Mouse (Mus musculus) spleen, adult 2 months (tissue): Measurements from ENCODE around the gene Cdh5.

Experiments
- CTCF ChIP-seq: fragments of 200-500 bp; IDR thresholded peaks from 2 replicates; pipeline ENCODE4 v1.5.1; 2011; ENCODE audit warnings: mild to moderate bottlenecking, inconsistent platforms; ENCODE audit not compliant: insufficient read depth, insufficient read length, insufficient replicate concordance; ENCODE audit errors: extremely low read depth
- POLR2A ChIP-seq: fragments of 200-500 bp; IDR thresholded peaks from 2 replicates; pipeline ENCODE4 v1.6.1; 2011; ENCODE audit warnings: low read depth, low read length, inconsistent platforms

GRCm38 (mm10) chr8:104121640-104122416, 20.4 kb downstream of the Cdh5 start:
- no peak for TF ChIP-seq POLR2A
- no peak for TF ChIP-seq CTCF
